Comparison of ENCODE assay signal across 22 mouse cellular contexts in genomic region chr3:157514116-157514796, GRCm38 (mm10). TPM values are rescaled to one million over a fixed set of nuclear protein-coding genes. Genes with fewer than 3 reads are reported as not detected.
"Had no signal": no experiment of that assay in that cellular context is flagged by ENCODE, and none has a peak within 500 bp of the region (broad histone marks: within the 10 kb centered on the region; RNA-seq: fewer than 3 reads in every experiment).

No protein-coding gene starts in this region.

- H3K4me2 ChIP-seq: liver, embryonic 12.5 days; liver, embryonic 15.5 days; midbrain, embryonic 12.5 days; midbrain, embryonic 15.5 days; neural tube, embryonic 12.5 days; neural tube, embryonic 15.5 days had no signal

- H3K36me3 ChIP-seq: liver, embryonic 12.5 days; liver, embryonic 15.5 days; midbrain, embryonic 12.5 days; midbrain, embryonic 15.5 days; neural tube, embryonic 12.5 days; neural tube, embryonic 15.5 days had no signal

- H3K27me3 ChIP-seq: liver, embryonic 12.5 days; liver, embryonic 15.5 days; midbrain, embryonic 12.5 days; midbrain, embryonic 15.5 days; neural tube, embryonic 12.5 days; neural tube, embryonic 15.5 days had no signal

- H3K4me3 ChIP-seq: layer of hippocampus, adult 2 months; liver, embryonic 12.5 days; liver, embryonic 15.5 days; midbrain, embryonic 12.5 days; midbrain, embryonic 15.5 days; neural tube, embryonic 12.5 days; neural tube, embryonic 15.5 days had no signal

- DNase-seq: kidney, adult 11 months; kidney, adult 8-10 months; kidney, postnatal 10 days; kidney, postnatal 36 days; layer of hippocampus, adult 9-11 months; liver; lung, adult 2 months; right cerebral cortex, adult 18-20 months; right cerebral cortex, postnatal 25 days; spleen, adult 18-20 months; thymus, adult 18-20 months; thymus, postnatal 36 days had no signal

- H3K4me1 ChIP-seq: midbrain, embryonic 12.5 days; midbrain, embryonic 15.5 days; neural tube, embryonic 12.5 days had no signal

- H3K9me3 ChIP-seq: liver, embryonic 12.5 days; liver, embryonic 15.5 days; midbrain, embryonic 12.5 days; midbrain, embryonic 15.5 days; neural tube, embryonic 12.5 days; neural tube, embryonic 15.5 days had no signal

- ATAC-seq: liver, embryonic 12.5 days; lung, postnatal 0 days; midbrain, embryonic 15.5 days had no signal

- H3K9ac ChIP-seq: liver, embryonic 12.5 days; liver, embryonic 15.5 days; midbrain, embryonic 12.5 days; midbrain, embryonic 15.5 days; neural tube, embryonic 12.5 days; neural tube, embryonic 15.5 days had no signal

- H3K27ac ChIP-seq: layer of hippocampus, adult 2 months; liver, embryonic 12.5 days; liver, embryonic 15.5 days; macrophage; midbrain, embryonic 12.5 days; midbrain, embryonic 15.5 days; neural tube, embryonic 12.5 days; neural tube, embryonic 15.5 days had no signal

RNA-seq across cellular contexts. Expression of gene Ptger3, which starts 52.4 kb away (rescaled TPM):
- polyA plus RNA-seq: testis, adult 2 months had no signal
